Mouse (Mus musculus): Measurements from ENCODE around the gene Katnal1. TPM values are rescaled to one million over a fixed set of nuclear protein-coding genes. Genes with fewer than 3 reads are reported as not detected.

The Katnal1 gene
- polyA plus RNA-seq (2015; fragmentation: Nextera tagmentation; extraction: Ambion mirVana): 35.8 and 36.5 TPM in 2 replicates

GRCm38 (mm10) chr5:148929116-148929449, at the start of gene Katnal1:
Gene Katnal1, minus strand, starts transcription at chr5:148929320.
- no peak; the same call in 1 of the 2 replicates for ATAC-seq (ENCODE audit: low FRiP score, low read depth)

GRCm38 (mm10) chr5:148978458-148979165, 49.5 kb upstream of the Katnal1 start:
- Histone ChIP-seq H3K9me3 (no peaks in the 10 kb centered on the region), H3K27ac (replicated peaks) (no peak overlapping the region), H3K36me3 (no peaks in the 10 kb centered on the region), H3K4me1 (replicated peaks) (no peaks in the 10 kb centered on the region; the same call in 1 of the 2 replicates), H3K27me3 (no peaks in the 10 kb centered on the region), H3K4me3 (no peak overlapping the region), H3K9ac (no peak overlapping the region), H3K4me2 (no peak overlapping the region)
- 68% methylated on average over 18 of the region's 18 CpGs for WGBS
- ATAC-seq (ENCODE audit: low FRiP score, low read depth): no peak

More at GRCm38 (mm10) chr5:148929116-148929449, at the start of gene Katnal1:
- peaks cover 17% of the 10 kb centered on the region for H3K4me1 ChIP-seq (replicated peaks)
- H3K36me3 ChIP-seq: no peaks in the 10 kb centered on the region
- WGBS: under 1% methylated on average over 16 of the region's 16 CpGs
- H3K27ac ChIP-seq (replicated peaks): peak within 1 kb of the TSS; percentile 97
- peak within 1 kb of the TSS; percentile 75 for H3K4me2 ChIP-seq
- no peaks in the 10 kb centered on the region for H3K27me3 ChIP-seq
- no peaks in the 10 kb centered on the region for H3K9me3 ChIP-seq
- H3K9ac ChIP-seq: peak within 1 kb of the TSS; percentile 81
- H3K4me3 ChIP-seq: peak within 1 kb of the TSS; percentile 69

- no peaks in the 10 kb centered on the region for H3K27me3 ChIP-seq
- H3K9ac ChIP-seq: no peak overlapping the region
- no peak overlapping the region; the same call in 1 of the 2 replicates for H3K27ac ChIP-seq (replicated peaks)
- ATAC-seq (ENCODE audit: low FRiP score, low read depth): no peak
- H3K4me2 ChIP-seq: no peak overlapping the region
- no peaks in the 10 kb centered on the region for H3K9me3 ChIP-seq
- 38% methylated on average over 14 of the region's 14 CpGs for WGBS
- no peak overlapping the region for H3K4me3 ChIP-seq
- no peaks in the 10 kb centered on the region for H3K36me3 ChIP-seq
- peaks cover 6% of the 10 kb centered on the region for H3K4me1 ChIP-seq (replicated peaks)
These were observed 48.8 kb upstream of the Katnal1 start for GRCm38 (mm10) chr5:148977698-148978457.

GRCm38 (mm10) chr5:148976876-148977275, 47.8 kb upstream of the Katnal1 start:
- WGBS: 88% methylated on average over 8 of the region's 8 CpGs
- ATAC-seq (ENCODE audit: low FRiP score, low read depth): no peak
- Histone ChIP-seq H3K9ac (no peak overlapping the region), H3K27me3 (no peaks in the 10 kb centered on the region), H3K4me3 (no peak overlapping the region), H3K4me1 (replicated peaks) (peaks cover 6% of the 10 kb centered on the region), H3K9me3 (no peaks in the 10 kb centered on the region), H3K36me3 (no peaks in the 10 kb centered on the region), H3K27ac (replicated peaks) (no peak overlapping the region), H3K4me2 (no peak overlapping the region)

- H3K4me2 ChIP-seq: no peak overlapping the region
- ATAC-seq (ENCODE audit: low FRiP score, low read depth): no peak
- WGBS: 94% methylated on average over 12 of the region's 12 CpGs
- no peak overlapping the region for H3K9ac ChIP-seq
- H3K36me3 ChIP-seq: no peaks in the 10 kb centered on the region
- no peaks in the 10 kb centered on the region for H3K27me3 ChIP-seq
- H3K4me3 ChIP-seq: no peak overlapping the region
- peaks cover 6% of the 10 kb centered on the region for H3K4me1 ChIP-seq (replicated peaks)
- H3K27ac ChIP-seq (replicated peaks): no peak overlapping the region
- H3K9me3 ChIP-seq: no peaks in the 10 kb centered on the region
These were observed 45.9 kb upstream of the Katnal1 start for GRCm38 (mm10) chr5:148975035-148975434.

GRCm38 (mm10) chr5:148973019-148973668, 44.0 kb upstream of the Katnal1 start:
- whole genome bisulfite sequencing: 9% methylated on average over 6 of the region's 6 CpGs

GRCm38 (mm10) chr5:148972167-148972566, 43.0 kb upstream of the Katnal1 start:
- ATAC-seq (ENCODE audit: low FRiP score, low read depth): no peak
- Histone ChIP-seq H3K9ac (no peak overlapping the region), H3K4me1 (replicated peaks) (peaks cover 11% of the 10 kb centered on the region; the same call in 1 of the 2 replicates), H3K27ac (replicated peaks) (no peak overlapping the region), H3K4me2 (no peak overlapping the region), H3K4me3 (no peak overlapping the region), H3K27me3 (no peaks in the 10 kb centered on the region), H3K36me3 (no peaks in the 10 kb centered on the region), H3K9me3 (no peaks in the 10 kb centered on the region)
- 87% methylated on average over 8 of the region's 8 CpGs for WGBS

More at GRCm38 (mm10) chr5:148973019-148973668, 44.0 kb upstream of the Katnal1 start:
- H3K4me2 ChIP-seq: 0 out of 2 replicates have a peak overlapping the region, but pooled peaks have one; percentile 7
- no peak overlapping the region for H3K4me3 ChIP-seq
- no peaks in the 10 kb centered on the region for H3K36me3 ChIP-seq
- no peak overlapping the region for H3K9ac ChIP-seq
- peaks cover 11% of the 10 kb centered on the region for H3K4me1 ChIP-seq (replicated peaks)
- no peaks in the 10 kb centered on the region for H3K9me3 ChIP-seq
- ATAC-seq (ENCODE audit: low FRiP score, low read depth): peak; percentile 48; the same call in 1 of the 2 replicates
- no peak overlapping the region for H3K27ac ChIP-seq (replicated peaks)
- H3K27me3 ChIP-seq: no peaks in the 10 kb centered on the region

- no peaks in the 10 kb centered on the region for H3K27me3 ChIP-seq
These were observed 40.5 kb upstream of the Katnal1 start for GRCm38 (mm10) chr5:148969648-148970047.

GRCm38 (mm10) chr5:148968958-148969576, 39.9 kb upstream of the Katnal1 start:
- Histone ChIP-seq H3K9me3 (no peaks in the 10 kb centered on the region), H3K36me3 (no peaks in the 10 kb centered on the region), H3K9ac (no peak overlapping the region), H3K27ac (replicated peaks) (0 out of 2 replicates have a peak overlapping the region, but pooled peaks have one; percentile 19), H3K4me3 (no peak overlapping the region), H3K4me1 (replicated peaks) (peaks cover 27% of the 10 kb centered on the region), H3K4me2 (no peak overlapping the region), H3K27me3 (no peaks in the 10 kb centered on the region)
- WGBS: 67% methylated on average over 7 of the region's 7 CpGs
- ATAC-seq (ENCODE audit: low FRiP score, low read depth): no peak

More at GRCm38 (mm10) chr5:148969648-148970047, 40.5 kb upstream of the Katnal1 start:
- no peak overlapping the region for H3K4me3 ChIP-seq
- no peak overlapping the region for H3K4me2 ChIP-seq
- 50% methylated on average over 9 of the region's 9 CpGs for WGBS
- ATAC-seq (ENCODE audit: low FRiP score, low read depth): no peak
- H3K9ac ChIP-seq: no peak overlapping the region
- peaks cover 27% of the 10 kb centered on the region for H3K4me1 ChIP-seq (replicated peaks)
- H3K27ac ChIP-seq (replicated peaks): no peak overlapping the region
- H3K36me3 ChIP-seq: no peaks in the 10 kb centered on the region
- no peaks in the 10 kb centered on the region for H3K9me3 ChIP-seq

GRCm38 (mm10) chr5:148968179-148968578, 39.1 kb upstream of the Katnal1 start:
- no peak overlapping the region for H3K9ac ChIP-seq
- H3K4me2 ChIP-seq: no peak overlapping the region
- peaks cover 24% of the 10 kb centered on the region for H3K4me1 ChIP-seq (replicated peaks)
- 73% methylated on average over 5 of the region's 5 CpGs for WGBS
- no peaks in the 10 kb centered on the region for H3K9me3 ChIP-seq
- no peak overlapping the region for H3K4me3 ChIP-seq
- no peaks in the 10 kb centered on the region for H3K36me3 ChIP-seq
- ATAC-seq (ENCODE audit: low FRiP score, low read depth): no peak
- H3K27me3 ChIP-seq: no peaks in the 10 kb centered on the region
- H3K27ac ChIP-seq (replicated peaks): no peak overlapping the region

GRCm38 (mm10) chr5:148966395-148966794, 37.3 kb upstream of the Katnal1 start:
- WGBS: 62% methylated on average over 6 of the region's 6 CpGs
- H3K27ac ChIP-seq (replicated peaks): peak overlapping the region; percentile 59
- no peak overlapping the region for H3K9ac ChIP-seq

More at GRCm38 (mm10) chr5:148966395-148966794, 37.3 kb upstream of the Katnal1 start:
- H3K27me3 ChIP-seq: no peaks in the 10 kb centered on the region
- ATAC-seq (ENCODE audit: low FRiP score, low read depth): no peak
- H3K4me1 ChIP-seq (replicated peaks): peaks cover 20% of the 10 kb centered on the region
- no peak overlapping the region for H3K4me2 ChIP-seq
- no peaks in the 10 kb centered on the region for H3K36me3 ChIP-seq
- H3K9me3 ChIP-seq: no peaks in the 10 kb centered on the region
- no peak overlapping the region for H3K4me3 ChIP-seq
